Mouse (Mus musculus) CD4-positive, CD25-positive, alpha-beta regulatory T cell, adult 4 months (primary cell): Measurements from ENCODE around the gene Flt1. TPM values are rescaled to one million over a fixed set of nuclear protein-coding genes. Genes with fewer than 3 reads are reported as not detected.

ENCODE experiments used
- ATAC-seq: one replicate; pipeline ENCODE4 v1.8.0; 2017
- polyA plus RNA-seq, 2 experiments: library from polyadenylated mRNA; unstranded; fragments of 100-300 nt; shearing (Covaris generic); gene quantifications; one replicate each; pipeline ENCODE4 v1.2.1; 2017

Flt1 gene
- polyA plus RNA-seq, 2 experiments from 2014 or later = 0.13 TPM; not detected in 1

GRCm38 (mm10) chr5:147539815-147540214 lies 186.0 kb downstream of the Flt1 start:
- ATAC-seq = no peak

GRCm38 (mm10) chr5:147539409-147539808 lies 186.4 kb downstream of the Flt1 start:
- ATAC-seq = no peak

- ATAC-seq = no peak
Measured at GRCm38 (mm10) chr5:147532031-147532430, 193.8 kb downstream of the Flt1 start.

- no peak for ATAC-seq
Measured at GRCm38 (mm10) chr5:147527788-147528187, 198.0 kb downstream of the Flt1 start.

- ATAC-seq = no peak
Measured at GRCm38 (mm10) chr5:147527006-147527405, 198.8 kb downstream of the Flt1 start.

Other genes with a start within 250 kb of the Flt1 start
- 100 to 1,000 TPM; 179 to 537 TPM for gene Pomp, start 134.4 kb upstream of the Flt1 start, polyA plus RNA-seq
- gene Slc46a3, start 168.8 kb upstream of the Flt1 start, polyA plus RNA-seq = 10 to 100 TPM; 18.2 to 23.6 TPM
- gene Mtus2, start 231.3 kb upstream of the Flt1 start, polyA plus RNA-seq = 1 to 10 TPM; 5.2 TPM